In genomic region chr9:65111698-65112097, GRCm38 (mm10) we compare ENCODE assay signal across 18 mouse cellular contexts. TPM values are rescaled to one million over a fixed set of nuclear protein-coding genes. Genes with fewer than 3 reads are reported as not detected.
DNase-seq lines count a peak whose midpoint lies in the region; ATAC-seq lines count a peak whose summit lies in the region.
"Had no signal": no experiment of that assay in that cellular context is flagged by ENCODE, and none has a peak within 500 bp of the region (broad histone marks: within the 10 kb centered on the region; RNA-seq: fewer than 3 reads in every experiment).

No protein-coding gene starts in this region.

- DNase-seq in adrenal gland, adult 2 months, result peak; percentile 80
- DNase-seq in adrenal gland, adult 18-20 months (ENCODE audit: low spot score in 2 of 2), result no peak
- peak; percentile 63 for DNase-seq in adrenal gland, adult 8-10 months
- peak; percentile 48 for DNase-seq in adrenal gland, postnatal 10 days
- DNase-seq in adrenal gland, postnatal 25 days, result peak; percentile 40
- DNase-seq in yolk sac, embryonic 10.5 days (ENCODE audit: low spot score), result no peak
- DNase-seq in layer of hippocampus, adult 8-10 months (ENCODE audit: low spot score in 2 of 2), result no peak
- DNase-seq: cerebellum, adult 11-12 months; cerebellum, adult 2 months; cerebellum, adult 9-10 months; cerebellum, postnatal 10 days; cerebellum, postnatal 25 days; forebrain, postnatal 0 days had no signal

- ATAC-seq in megakaryocyte-erythroid progenitor cell, adult 5-6 weeks (replicated peaks; ENCODE audit: low FRiP score, low TSS enrichment, poor library complexity, severe bottlenecking), result no peak
- ATAC-seq: forebrain, embryonic 13.5 days; forebrain, embryonic 15.5 days; forebrain, postnatal 0 days had no signal

RNA-seq across cellular contexts. Expression of gene Igdcc4, which starts 10.4 kb away (rescaled TPM):
- total RNA-seq in adrenal gland, adult 2 months (2021), result 10 to 100 TPM; 22.5 to 33.7 TPM
- 37.5 and 38.9 TPM in 2 replicates for polyA plus RNA-seq in adrenal gland, adult 2 months (2012; rRNA removed)
- total RNA-seq in adrenal gland, adult 18-20 months (2021), result 10 to 100 TPM; 21.1 to 24.1 TPM
- total RNA-seq in adrenal gland, adult 8-10 months (2022), result 10 to 100 TPM; 28.6 to 67.1 (median 44.5) TPM
- total RNA-seq in adrenal gland, postnatal 10 days (2021), result 10 to 100 TPM; 18.0 to 27.0 TPM
- 31.7 and 42.0 TPM in 2 replicates for total RNA-seq in adrenal gland, postnatal 25 days (2021)
- 0.35 TPM in 1 of 2 replicates, not detected in the other for total RNA-seq in megakaryocyte-erythroid progenitor cell, adult 5-6 weeks (2014; fragmentation: Nextera tagmentation)
- total RNA-seq in megakaryocyte-erythroid progenitor cell, adult 5-6 weeks (2017), result 0.42 TPM in 1 of 2 replicates, not detected in the other
- total RNA-seq in layer of hippocampus, adult 8-10 months (2022), result 10 to 100 TPM; 44.3 to 49.9 (median 46.7) TPM

RNA-seq across cellular contexts. Expression of gene Igdcc3, which starts 29.3 kb away (rescaled TPM):
- 1 to 10 TPM; 1.1 to 1.4 TPM for total RNA-seq in adrenal gland, adult 2 months (2021)
- 2.6 and 4.8 TPM in 2 replicates for polyA plus RNA-seq in adrenal gland, adult 2 months (2012; rRNA removed)
- 1 to 10 TPM; 1.4 to 1.8 TPM for total RNA-seq in adrenal gland, adult 18-20 months (2021)
- total RNA-seq in adrenal gland, adult 8-10 months (2022), result 1 to 10 TPM in 3 of 4 experiments, under 1 TPM in 1; 0.84 to 4.0 (median 2.4) TPM
- total RNA-seq in adrenal gland, postnatal 10 days (2021), result 1 to 10 TPM; 1.2 to 1.7 TPM
- 1.2 and 1.3 TPM in 2 replicates for total RNA-seq in adrenal gland, postnatal 25 days (2021)
- not detected in 2 replicates for total RNA-seq in megakaryocyte-erythroid progenitor cell, adult 5-6 weeks (2014; fragmentation: Nextera tagmentation)
- not detected in 2 replicates for total RNA-seq in megakaryocyte-erythroid progenitor cell, adult 5-6 weeks (2017)
- total RNA-seq in layer of hippocampus, adult 8-10 months (2022), result 1 to 10 TPM; 2.3 to 3.2 (median 2.5) TPM
- total RNA-seq: MEL had no signal
- polyA plus RNA-seq: C2C12 had no signal

Comparison
In these comparisons a context has a peak if more than half of its experiments do, and no peak if none do; other contexts are left out.
1. DNase-seq: peak in adrenal gland, adult 2 months (single experiment), adrenal gland, adult 8-10 months (single experiment), adrenal gland, postnatal 10 days (single experiment) and adrenal gland, postnatal 25 days (single experiment); none in adrenal gland, adult 18-20 months (0 of 2), yolk sac, embryonic 10.5 days (single experiment) and layer of hippocampus, adult 8-10 months (0 of 2).
2. RNA of gene Igdcc4, which starts 10.4 kb away (total RNA-seq): 28.6 to 67.1 TPM in adrenal gland, adult 8-10 months, 44.3 to 49.9 TPM in layer of hippocampus, adult 8-10 months, 31.7 to 42.0 TPM in adrenal gland, postnatal 25 days, 22.5 to 33.7 TPM in adrenal gland, adult 2 months, 18.0 to 27.0 TPM in adrenal gland, postnatal 10 days and 21.1 to 24.1 TPM in adrenal gland, adult 18-20 months; 0.35 to 0.42 TPM in megakaryocyte-erythroid progenitor cell, adult 5-6 weeks; every median in the first group is over 10 times any median in the second.